Mouse (Mus musculus) spleen, postnatal 4 days (tissue): Measurements from ENCODE around the gene Fbxo2.
"Not testable (repeated sequence)": the region's sequence is repeated elsewhere in the genome, so short reads cannot be mapped to it uniquely, and the experiment has no call there.

Experiments used
- DNase-seq, 2 experiments: peaks; one replicate each; pipeline ENCODE4 v3.0.0; 2022; ENCODE audit warnings: low spot score in 2 of 2

The Fbxo2 gene

DNA sequence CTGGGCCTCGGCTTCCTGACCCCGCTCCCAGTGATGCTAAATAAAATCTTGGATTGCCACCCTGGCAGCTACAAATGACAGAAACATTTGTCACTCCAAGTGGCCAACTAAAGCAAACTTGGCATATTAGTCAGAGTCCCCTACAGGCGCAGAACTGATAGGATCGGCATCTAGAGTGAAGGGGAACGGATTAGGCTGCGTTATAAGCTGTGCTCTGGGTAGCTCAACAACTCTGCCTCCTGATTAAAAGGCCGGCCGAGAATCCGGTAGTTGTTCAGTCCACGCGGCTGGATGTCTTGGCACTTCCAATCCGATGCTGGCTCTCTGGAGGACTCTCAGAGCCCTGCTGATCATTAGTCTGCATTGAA, 14.1 kb downstream of the Fbxo2 start:
- DNase-seq: no peak

DNA sequence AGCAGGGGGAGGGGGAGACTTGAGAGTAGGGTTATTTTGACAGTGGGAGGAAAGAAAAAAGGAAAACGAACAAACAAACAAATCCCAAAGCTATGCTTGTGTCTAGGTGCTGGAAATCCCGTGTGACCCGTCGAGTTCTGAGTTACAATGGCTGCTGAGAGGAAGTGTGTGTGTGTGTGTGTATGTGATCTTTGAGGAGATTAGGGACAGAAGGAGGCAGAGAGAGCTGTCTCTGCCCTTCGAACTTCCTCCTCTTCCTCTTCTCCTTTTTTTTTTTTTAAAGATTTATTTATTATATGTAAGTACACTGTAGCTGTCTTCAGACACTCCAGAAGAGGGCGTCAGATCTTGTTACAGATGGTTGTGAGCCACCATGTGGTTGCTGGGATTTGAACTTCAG, 16.2 kb downstream of the Fbxo2 start:
- not testable (repeated sequence) for DNase-seq

DNA sequence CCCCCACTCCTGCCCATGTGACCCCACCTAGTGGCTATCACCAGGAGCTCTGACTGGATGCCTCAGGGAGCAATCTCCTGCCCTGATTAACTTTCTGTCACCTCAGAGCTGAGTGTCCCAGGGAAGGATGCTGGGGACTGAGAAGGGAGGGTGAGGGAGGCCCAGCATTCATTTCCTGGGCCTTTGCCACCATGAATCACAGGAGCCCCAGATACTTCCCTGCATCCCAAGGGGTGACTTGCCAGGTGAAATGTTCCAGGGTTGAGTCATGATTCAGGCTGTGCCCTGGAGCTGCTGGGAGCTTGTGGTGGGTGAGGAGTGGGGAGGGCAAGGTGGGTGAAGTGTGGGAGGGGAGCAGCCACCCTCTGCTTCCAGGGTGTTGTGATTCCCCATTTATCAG, 17.3 kb downstream of the Fbxo2 start:
- DNase-seq: no peak

DNA sequence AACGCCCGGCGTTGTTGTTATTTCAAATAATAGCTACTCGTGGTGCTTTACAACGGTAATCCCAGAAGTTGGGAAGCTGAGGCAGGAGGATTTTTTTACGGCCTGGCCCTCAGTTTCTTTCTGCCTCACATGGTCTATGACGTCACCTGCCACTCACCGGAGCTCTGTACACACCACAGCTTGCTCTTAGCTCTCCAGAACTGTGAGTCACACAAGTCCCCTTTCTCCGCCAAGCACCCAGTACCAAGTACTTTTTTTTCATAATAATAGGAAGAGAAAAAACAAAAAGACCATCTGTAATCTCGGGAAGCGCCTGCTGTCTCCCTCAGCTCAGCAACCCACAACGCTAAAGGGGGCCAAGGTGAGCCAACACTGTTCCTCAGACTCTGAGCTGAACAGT, 21.1 kb downstream of the Fbxo2 start:
- DNase-seq: no peak

DNA sequence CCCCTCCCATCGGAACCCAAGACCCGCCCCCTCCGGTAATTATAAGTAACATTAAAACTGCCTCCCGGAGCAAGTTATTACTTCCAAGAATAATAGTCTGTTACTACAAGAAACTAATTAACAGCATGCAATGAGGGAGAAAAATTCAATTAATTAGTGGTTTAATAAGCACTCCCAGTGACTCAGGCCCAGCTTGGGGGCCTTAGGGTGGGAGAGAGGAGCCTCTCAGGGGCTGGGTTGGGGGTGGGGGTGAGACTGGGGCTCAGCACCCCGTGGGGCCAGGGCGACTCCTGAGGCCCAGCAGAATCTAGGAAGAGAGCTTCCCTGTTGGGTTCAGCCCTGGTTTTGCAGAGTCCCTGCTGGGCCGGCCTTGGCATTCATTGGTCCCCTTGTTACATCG, 21.9 kb downstream of the Fbxo2 start:
- no peak for DNase-seq

DNA sequence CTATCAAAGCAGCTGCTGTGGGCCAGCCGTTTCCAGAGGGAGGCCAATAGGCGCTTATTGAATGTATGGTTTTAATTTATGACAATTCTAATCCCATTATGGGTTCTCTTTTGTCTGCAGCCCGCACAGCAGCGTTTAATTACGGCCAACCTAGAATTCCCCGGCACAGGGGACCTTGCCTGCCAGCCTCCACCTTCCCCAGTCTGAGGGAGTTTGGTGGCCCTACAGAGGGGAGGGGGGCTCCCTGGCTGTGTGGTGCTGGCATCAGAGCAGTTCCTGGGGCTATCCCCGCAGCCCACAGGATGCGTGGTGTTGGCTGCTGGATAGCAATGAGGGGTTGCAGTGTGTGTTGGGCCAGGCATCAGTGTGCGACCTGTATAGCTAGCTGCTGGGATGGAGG, 24.1 kb downstream of the Fbxo2 start:
- no peak for DNase-seq

DNA sequence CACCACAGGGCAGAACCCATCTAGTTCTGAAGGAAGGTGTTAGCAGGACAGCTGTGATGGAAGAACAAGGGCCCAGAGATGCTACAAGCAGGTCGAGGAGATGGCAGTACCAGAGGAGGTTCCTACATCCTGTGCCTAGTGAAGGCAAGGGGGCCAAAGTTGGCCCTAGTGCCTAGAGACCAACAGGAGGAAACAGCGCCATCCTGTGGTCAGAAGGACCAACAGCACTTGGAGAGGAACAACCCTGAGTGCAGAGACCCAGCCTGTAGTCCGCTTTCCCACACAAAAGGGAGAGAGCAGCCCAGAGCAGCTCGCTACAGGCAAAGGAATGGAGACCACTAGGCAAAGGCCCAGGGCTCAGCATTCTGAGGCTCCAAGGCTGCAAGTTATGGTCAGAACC, 25.4 kb downstream of the Fbxo2 start:
- DNase-seq: no peak

DNA sequence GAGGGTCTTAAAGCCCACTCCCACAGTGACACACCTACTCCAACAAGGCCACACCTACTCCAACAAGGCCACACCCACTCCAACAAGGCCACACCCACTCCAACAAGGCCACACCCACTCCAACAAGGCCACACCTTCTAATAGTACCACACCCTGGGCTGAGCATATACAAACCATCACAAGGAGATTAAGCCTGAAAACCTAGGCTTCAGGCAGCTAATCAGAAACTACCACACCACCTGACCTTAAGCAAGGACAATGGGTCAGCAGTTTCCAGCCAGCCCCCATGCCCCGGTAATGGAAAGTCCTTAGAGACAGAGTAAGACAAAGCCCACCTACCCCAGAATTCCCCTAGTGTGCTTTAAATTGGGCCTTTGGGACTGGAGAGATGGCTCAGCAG, 28.3 kb downstream of the Fbxo2 start:
- DNase-seq: not testable (repeated sequence)

DNA sequence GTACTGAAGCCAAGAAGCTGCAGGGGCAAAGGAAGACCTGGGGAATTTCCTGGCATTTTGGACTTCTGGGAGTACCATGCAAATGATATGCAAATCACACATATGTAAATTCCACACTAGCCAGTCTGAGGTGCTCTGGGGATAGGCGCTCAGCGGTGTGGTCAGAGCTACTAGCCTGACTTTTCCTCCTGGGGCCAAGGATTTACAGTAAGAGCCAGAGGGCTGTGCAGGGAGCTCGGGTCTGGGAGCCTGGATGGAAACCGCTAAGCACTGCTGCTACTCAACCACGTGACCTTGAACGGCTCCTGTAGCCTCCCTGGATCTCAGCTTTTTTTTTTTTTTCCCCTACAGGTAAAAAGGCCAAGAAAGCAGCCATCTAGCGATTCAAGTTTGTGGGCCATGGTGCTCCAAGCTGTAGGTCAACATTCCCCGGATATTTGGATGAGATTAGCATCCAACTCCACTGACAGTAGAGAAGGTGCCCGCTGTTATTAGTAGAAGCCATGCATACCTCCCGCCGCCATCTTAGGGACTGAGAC, 32.4 kb downstream of the Fbxo2 start:
- DNase-seq: no peak

DNA sequence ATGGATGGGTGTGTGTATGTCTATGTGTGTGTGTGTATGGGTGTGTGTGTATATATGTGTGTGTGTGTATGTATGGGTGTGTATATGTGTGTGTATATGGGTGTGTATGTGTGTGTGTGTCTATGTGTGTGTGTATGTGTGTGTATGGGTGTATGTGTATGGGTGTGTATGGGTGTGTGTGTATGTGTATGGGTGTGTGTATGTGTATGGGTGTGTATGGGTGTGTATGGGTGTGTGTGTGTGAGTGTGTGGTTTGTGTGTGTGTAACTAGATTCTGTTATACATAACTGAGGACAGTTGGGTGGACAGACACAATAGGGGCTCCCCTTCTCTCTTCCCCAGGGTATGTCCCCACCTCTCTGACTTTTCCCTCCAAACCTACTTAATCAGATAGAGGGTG, 34.0 kb downstream of the Fbxo2 start:
- DNase-seq: no peak

DNA sequence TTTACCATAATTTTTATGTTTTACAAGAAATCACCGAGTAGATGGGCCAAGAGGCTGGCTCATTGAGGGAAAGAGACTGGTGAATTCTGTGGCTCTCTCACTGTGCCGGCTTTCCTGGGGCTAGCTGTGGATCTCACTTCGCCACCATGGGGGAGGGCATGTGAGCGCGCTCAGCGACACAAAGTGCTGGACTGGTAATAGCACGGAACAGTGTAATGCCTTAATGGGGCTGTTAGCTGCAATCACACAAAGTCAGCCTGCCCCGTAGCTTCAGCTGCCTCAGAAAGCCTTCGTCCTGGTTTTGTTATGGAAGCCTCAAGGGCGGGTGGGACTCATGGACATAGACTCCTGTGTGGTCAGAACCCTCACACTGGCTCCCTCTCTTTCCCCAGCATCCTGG, 38.3 kb downstream of the Fbxo2 start:
- DNase-seq: no peak

DNA sequence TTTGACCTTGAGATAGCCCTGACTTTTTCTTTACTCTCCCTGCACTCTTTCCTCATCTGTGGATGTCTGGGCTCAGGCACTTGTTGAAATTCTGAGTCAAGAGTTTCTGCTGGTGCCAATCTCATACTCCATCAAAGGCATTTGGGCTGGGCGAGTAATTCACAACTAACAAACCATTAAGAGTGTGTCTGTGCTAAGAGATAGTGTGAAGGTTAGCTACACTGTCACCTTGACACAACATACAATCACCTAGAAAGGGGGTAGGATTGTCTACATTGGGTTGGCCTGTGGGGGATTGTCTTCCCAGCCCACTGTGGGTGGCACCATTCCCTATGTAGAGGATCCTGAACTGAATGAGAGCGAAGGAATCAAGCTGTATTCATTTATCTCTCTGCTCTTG, 43.1 kb downstream of the Fbxo2 start:
- DNase-seq: no peak

DNA sequence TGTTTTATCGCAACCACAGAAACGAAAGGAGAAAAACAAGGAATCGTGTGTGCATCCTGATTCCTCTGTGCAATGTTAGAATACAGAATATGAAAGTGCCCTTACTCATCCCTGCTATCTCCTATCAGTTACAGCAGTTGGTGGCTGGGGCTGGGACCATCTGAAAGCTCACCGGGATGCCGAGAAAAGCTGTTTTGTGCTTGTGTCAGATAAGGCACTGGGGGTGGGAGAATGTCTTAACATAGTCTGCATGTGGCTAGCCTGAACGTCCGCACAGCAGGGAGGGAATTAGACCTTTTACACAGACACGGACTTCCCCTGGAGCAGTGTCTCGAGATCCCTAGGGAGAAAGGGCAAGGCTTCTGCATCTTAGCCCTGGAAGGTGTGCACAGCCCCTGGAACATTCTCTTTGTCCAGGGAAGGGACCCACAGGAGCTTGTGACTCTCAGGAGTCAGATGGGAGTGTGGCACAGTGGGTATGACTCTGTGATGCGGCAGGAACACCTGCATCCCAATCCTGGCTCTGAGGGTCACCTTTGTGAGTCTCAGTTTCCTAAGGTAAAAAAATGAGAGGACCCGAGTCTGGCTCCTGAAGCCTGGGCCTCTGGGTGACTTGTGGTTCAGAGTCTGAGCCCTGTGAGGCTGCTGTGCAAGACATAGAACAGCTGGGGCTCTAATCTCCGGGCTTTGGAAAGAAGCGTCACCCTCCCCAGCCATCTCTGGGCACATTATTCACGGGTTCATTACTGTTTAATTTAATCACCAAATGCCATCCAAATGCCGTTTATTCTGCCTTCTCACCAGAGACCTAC, 43.8 kb downstream of the Fbxo2 start:
- DNase-seq: peak; percentile 74 to 77

DNA sequence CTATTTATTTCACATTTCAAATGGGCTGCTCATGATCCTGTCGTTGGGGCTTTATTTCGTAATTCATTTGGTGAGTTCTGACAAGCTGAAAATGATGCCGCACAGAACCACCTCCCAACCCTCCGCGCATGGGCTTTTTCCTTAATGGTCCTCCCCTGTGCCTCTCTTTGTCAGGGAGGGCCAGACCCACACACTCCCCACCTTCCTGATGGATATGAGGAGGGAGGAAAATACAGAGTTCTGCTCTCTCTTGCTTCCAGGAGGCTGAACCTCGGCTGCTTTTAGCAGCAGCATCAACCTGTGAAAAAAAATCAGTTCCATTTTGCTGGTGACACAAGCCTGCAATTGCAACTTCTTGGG, 44.4 kb downstream of the Fbxo2 start:
- no peak for DNase-seq

DNA sequence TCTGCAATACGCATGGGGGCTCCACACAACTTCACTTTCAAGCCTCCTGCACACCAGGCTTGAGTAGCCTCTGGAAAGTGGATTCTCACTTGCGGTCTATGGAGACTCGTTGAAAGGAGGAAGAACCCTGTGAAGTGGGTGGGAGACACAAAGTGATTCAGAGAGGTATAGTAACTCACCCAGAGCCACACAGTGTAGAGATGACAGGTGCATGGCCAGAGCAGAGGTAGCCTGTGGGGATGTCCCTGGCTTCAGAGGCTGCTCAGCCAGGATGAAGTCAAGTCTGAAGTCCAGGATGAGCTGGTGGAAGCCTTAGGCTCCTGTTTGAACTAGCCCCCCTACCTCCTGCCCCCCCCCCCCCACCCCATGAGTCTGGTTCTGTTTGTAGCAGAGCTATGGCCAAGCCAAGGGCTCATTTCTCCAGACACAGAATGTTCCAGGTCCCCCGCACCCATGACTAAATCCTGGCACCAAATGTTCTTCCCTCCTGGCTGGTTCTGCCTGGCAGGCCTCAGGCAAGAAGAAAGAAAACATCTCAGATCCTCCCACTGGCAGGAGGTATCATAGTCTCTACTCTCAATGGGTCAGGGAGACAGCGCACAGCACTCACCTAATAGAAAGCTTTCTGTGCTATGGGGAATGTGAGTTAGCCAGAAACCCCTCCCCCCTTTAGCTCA, 54.2 kb downstream of the Fbxo2 start:
- no peak for DNase-seq

DNA sequence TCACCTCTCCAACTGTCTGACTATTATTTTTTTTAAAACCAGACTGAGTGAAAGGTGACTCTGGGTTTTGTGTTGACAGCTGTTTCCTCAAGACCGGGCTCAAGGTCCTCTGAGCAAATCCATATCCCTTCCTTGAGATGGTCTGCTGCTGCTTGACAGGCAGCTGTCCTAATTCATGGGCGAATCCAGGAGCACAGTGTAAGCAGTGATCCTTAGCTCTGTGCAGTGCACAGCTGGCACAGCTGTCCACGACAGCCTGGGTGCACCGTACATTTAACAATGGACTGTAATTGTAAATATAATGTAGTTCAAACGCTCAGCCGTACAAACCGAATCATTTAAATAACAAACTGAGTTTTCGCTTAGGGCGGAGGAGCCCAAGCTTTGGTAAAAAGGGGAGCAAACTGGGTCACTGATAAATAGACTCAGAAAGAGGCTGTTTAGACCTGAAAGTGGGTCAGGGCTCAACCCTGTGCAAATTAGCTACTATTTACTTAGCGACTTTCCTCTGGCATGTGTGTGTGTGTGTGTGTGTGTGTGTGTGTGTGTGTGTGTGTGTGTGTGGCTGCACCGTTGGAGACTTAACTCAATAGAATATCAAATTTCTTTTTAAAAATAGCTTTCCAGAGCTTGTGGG, 55.0 kb downstream of the Fbxo2 start:
- no peak for DNase-seq
